Mouse (Mus musculus) 3134 (cell line): ENCODE measurements around the gene Fto.

Experiments
- DNase-seq: peaks from one replicate; pipeline ENCODE4 v3.0.0-alpha.2; 2011; ENCODE audit warnings: low spot score; ENCODE audit not compliant: insufficient read length; ENCODE audit errors: extremely low read depth

The Fto gene

DNA sequence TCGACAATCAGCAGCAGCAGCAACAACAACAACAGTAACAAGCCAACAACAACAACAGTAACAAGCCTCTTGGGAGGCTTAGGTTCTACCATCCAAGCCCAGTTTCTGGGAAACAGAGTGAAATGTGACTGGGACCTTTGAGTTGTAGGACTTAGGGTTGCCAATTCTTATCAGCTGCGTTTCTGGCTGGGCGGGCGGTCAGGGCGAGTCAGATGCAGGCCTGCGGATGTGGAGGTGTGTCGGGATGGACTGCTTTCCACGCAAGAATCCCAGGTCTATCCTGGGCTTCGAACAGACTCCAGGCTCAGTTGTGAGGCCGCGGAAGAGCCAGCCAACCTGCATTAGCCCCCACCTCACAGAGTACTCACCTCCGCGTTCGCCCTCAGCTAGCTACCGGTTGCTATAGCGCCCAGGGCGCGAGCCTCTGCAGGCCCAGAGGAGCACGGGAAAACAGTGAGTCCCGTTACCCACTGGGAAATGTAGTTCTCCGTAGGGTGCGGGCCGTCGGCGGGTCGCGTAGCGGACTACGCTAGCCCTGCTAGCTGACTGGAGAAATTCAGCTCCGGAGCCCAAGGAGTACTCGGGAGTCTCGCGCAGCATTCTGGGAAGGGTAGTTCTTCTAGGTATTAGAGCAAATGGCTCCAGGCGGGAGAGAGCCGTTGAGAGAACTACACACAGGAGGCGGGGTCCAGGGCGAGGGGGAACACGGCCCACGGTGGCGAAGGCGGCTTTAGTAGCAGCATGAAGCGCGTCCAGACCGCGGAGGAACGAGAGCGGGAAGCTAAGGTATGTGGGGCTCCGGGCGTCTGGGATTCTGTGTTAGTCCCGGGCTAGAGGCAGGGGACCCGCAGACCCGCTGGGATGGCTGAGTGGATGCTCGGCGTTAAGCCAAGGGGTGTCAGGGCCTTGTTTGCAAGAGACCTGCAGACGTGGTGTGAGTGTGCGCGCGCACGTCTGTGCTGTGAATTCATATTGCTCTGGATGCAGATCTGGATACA is at the start of gene Fto, which contains the start of gene Rpgrip1l:
Gene Fto (plus strand): TSS at position 691 of the 998 bp plus-strand sequence.
Gene Rpgrip1l (minus strand): TSS at position 428 of the 998 bp plus-strand sequence.
- peak; percentile 99 for DNase-seq

DNA sequence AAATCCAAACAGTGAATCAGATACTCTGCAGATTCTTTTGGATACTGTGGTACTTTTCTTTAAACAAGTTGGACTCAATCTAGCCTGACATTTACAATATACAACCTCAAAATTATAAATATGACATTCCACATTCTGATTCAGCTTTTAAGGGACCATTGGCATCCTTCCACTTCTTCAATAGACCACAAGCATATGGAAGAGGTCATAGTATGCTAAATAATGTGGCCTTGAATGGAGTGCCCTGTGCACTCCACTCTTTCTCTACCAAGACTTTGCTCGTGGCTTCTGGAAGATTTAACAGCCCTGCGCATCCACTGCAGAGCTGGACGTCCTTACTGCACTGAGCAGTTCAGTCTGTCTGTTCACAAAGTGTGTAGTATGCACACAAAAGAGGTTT is 49.4 kb upstream of the Fto start:
- no peak for DNase-seq

DNA sequence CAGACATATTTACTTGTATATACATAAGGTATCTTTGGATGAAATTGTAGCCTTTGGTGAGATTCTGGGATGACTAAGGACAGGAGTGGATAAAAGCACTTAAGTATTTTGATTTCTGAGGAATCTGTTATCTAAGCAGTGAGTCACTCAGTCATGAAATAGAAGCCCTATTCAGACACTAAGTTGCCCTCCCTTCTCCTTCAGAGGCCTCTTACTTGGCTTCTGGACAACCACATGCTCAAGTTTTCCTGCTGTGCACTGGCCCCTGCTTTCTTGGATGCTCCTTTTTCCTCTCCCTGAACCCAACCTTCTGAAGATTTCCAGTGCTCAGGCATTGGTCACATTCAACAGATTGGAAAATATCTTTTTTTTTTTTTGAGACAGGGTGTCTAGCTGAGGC is 48.8 kb upstream of the Fto start:
- no peak for DNase-seq

DNA sequence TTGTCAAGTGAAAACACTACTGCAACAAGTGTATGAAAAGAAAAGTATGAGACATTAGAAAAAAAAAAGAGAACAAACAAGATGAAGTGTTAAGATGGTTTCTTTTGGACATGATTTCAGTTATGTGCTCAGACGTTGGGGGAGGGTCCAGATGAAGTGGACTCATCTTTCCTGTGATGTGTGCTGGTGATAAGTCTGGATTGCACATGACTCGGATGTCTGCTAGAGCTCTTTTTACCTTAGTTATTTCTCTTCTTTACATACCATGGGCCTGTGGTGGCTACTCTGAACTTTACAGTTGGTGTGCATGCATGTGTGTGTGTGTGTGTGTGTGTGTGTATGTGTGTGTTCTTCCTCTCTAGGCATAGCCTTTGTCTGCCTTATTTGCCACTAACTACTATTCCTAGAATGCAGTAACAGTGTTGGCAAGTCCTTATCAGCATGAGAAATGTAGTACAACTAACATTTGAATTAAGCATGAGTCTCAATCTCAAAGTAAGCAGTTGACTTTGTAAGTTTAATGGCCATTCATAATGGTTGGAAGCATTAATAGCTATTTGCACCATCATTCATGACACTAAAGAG is 43.9 kb upstream of the Fto start:
- DNase-seq, result no peak

DNA sequence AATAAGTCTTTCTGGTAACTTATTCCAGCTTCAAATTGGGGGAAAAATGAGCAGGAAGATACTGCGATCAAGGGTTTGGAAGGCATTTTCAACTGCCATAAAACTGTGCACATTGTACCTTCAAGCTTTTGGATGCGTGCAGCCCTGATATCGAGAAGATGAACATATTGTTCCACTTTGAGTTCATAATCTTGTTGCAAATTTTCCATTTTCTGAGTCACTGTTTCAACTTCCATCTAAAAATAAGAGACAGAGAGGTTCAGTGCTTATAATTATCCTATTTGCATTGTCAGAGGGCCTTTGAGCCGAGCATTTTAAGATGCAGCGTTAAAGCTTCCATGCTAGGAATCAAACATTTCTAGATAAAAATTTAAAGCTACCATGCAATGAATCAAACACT is 39.8 kb upstream of the Fto start:
- DNase-seq, result no peak

DNA sequence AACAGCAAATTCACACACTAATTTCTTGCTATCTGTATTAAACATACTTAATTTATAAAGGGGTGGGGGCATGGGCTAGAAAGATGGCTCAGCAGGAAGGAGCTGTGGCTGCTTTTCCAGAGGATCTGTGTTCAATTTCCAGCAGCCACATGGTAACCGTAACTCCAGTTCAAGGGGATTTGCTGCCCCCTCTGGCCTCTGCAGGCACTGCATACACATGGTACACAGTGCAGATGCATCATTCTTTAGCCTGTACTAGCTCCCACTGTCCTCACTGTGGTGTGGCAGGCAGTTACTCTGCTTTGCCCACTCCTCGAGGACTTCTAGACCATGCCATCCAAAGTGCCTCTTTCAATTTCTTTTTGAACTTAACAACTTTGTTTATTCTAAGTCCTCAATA is 37.0 kb upstream of the Fto start:
- DNase-seq, result no peak

DNA sequence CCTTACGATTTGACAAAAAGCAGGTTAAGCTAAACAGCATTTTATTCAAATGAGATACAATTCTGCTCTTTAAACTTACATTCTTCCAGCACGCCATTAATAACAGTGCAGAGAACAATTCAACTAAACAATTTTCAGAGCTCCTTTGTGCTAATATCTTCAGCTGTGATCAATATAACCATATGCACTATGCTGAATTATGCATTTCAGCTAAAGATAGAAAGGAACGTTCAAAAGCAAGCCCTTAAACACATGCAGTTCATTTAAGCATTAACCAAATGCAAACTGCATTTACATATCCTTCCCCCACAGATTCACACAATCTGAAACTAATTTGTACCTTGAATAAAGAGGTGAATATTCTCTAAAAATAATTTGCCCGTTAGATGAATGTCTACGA is 35.3 kb upstream of the Fto start:
- DNase-seq, result no peak

DNA sequence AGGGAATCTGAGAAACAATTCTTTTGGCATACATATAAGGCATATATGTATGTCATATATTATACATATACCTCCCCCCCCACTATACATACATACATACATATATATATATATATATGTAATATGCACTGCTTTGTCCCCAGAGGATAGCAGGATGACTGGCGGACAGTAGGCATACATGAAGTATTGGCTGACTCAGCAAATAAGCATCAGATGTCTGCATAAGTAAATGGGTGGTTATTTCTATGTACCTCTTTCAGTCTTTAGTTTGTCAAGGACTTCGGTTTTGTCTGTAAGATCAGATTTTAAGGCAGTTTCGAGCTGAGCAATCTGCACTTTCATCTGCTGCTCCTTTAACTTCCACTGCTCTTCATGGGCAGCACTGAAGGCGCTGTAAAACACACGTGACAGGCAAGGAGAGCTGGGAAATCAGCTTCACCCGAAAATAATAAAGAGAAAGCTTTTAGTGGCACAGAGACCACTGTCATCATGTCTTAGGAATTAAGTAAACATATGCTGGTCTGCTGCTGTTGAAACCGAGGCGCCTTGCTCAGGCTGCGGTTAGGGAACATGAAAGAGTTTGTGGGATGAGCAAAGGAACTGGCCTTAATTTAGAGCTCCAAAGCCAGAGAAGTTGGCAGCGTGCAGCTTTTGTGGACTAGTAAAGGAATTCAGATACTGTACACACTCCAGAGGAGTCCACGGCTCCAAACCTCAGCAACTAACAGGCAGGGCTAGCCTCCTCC is 32.7 kb upstream of the Fto start:
- DNase-seq, result peak; percentile 51

DNA sequence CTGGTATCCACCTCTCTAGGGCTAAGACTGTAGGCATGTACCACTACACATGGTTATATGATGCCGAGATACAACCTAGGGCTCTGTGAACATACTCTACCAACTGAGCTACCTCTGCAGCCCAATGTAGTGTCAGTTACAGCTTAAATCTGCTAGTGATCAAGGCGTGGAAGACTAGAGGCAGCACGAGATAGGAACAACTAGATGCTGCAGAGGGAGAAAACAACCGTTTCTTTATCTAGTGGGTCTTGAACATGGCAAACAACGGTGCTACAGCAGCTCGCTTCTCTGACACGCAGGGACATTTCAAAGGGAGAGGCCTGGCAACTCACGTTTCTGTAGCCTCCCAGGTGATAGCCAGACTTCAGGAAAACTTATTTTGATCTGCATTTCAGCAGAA is 31.8 kb upstream of the Fto start:
- DNase-seq, result no peak

DNA sequence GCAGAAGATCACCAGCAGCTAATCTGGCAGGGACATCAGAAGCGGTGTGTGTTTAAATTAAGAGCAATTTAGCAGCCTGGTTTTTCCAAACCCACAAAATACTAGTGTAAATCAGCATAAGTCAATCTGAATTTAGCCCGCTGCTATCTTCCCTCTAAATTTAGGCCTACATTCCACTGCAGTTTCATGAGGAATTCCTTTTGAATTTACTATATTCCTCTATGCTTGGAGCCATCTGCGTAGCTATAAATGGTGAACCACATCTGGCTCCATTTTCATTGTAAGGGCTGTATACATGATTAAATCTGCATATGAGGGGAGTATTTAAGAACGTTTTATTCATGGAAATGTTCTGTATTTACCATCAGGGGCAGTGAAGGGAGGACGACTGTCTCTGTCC is 30.7 kb upstream of the Fto start:
- DNase-seq, result no peak

DNA sequence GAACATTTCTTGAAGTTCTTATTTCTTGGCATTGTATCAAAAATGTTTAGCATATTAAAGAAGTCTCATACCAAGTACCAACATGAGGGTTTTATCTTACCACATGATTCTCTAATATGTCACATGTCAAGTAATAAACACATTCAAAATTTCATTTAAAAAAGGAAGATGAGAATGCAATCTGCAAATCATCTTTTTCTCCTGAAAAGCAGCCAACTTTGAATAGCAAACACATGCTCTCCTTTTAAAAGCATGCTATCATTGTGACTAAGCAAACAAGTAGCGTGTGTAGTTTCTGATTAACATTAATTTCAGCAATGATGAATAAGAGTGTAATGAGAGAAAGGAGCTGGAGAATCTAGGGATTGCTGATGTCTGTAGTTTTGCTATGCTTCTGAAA is 29.5 kb upstream of the Fto start:
- DNase-seq, result no peak

DNA sequence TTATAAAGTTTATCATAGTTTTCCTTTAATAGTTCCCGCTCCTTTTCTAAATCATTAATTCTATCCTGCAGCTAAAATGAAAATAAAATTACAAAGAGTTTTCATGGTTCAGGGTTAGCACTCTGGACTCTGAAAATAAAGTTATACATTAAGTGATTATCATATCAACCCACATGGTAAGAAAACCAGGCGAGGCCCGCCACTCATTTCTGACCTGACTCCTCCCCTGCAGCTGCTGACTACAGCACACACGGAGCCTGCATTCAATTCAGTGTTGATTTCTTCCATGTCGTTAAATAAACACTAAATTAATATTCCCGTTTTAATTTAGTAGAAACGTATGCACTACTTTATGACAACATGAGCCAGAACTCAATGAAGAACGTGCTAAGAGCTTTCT is 27.1 kb upstream of the Fto start:
- no peak for DNase-seq

DNA sequence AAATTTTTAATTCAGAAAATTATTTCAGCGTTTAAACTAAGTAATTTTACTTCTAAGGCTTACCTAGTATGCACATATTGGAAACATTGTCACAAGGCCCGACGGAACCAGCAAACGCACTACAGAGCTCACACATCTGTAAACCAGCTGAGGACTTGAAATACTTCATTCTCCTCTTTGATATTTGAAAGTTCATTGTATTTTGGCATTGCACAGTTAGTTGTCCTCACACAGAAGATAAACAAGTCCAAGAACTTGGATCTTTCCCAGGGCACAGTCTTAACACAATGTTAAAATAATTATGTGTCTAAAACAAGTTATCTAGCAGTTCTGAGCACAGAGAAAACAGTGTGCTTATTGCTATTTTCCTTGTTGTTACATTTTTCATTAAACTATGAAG is 22.7 kb upstream of the Fto start:
- DNase-seq, result no peak

DNA sequence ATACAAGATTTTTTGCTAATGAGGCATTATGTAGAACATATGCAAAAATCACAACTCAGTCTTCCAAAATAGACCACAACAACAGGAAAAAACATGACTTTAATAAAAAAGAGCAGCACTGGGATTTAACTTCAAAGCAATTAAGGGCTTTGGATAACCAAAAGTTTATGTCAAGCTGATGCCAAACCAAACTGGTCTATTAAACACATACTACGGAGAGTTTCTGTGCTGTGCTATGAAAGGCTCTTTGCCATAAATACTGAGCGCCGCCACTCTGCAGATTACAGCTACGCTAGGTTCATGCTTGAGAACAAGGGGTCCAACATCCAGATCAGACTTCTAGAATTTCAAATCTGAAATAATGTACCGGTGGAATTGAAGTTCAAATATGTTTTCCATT is 17.5 kb upstream of the Fto start:
- DNase-seq, result no peak

DNA sequence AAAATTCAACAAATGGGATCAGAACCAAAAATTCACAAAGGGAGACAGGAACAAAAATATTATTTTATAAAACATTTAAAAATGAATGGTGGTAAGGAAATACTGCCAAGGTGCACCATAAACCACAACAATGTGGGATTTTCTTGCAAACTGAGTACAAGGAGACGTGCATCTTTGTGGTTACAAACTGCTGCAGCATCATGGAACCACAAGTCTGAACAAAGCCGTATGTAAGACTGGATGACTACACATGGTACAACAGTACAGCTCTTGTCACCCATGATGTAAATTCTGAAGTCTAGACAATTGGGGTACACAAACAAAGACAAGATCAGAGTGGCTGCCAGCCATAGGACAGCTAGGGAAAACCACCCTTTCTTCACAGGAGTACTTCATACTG is 14.7 kb upstream of the Fto start:
- no peak for DNase-seq

DNA sequence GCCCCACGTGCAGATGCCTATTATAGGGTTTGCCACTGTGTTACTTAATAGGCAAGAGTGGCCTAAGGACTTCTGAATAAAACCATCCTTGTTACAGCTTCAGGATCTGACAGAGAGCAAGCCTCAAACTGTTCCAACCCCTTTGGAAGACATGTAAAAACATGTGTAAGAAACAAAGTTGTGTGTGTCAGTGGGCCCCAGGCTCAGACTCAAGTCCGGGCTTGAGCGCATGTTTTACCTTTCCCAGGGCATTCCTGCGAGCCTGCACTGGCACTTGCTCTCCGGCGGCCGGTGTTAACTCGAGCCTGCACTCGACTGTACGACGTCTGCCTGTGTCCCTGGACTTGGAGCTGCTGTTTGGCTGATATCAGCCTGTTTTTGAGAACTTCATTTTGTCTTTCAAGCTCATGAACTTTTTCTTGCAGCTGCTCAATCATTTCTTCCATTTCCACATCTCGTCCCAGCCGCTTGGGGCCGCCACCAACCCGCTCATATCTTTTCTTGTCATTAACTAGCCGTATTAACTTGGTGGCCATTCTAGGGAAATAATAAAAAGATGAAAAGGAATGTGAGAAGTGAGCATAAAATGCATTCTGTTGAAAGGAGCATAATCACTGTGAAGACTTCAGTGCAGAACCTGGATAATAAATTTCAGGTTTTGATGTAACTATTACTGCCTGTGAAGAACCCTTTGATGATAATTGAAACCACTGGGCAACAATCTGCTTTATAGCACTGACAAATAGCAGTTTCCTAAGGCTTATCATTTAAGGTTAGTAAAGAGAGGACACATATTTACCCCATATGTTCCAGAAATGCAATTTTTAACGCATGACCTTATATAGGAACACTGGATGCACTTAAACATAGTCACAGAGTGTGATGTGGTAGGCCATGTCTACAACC is 8.6 kb upstream of the Fto start:
- DNase-seq, result no peak

DNA sequence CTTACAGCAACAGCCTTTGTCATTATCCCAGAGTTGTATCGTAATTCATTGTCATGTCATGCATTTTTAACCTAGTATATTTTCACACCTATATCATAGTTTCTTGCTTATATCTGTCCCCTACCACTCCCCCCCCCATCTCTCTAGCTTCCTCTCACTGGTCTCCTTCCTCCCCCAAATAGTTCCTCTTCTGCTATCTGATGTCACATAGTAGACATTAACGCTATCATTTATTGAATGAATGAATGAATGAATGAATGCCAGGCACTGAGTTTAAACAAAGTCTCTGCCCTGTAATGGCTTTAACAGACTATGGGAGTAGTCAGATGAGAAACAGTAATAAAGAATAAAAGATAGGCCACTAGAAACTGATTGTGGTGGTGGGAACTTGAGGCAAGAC is 983 bp upstream of the Fto start:
- DNase-seq, result no peak

DNA sequence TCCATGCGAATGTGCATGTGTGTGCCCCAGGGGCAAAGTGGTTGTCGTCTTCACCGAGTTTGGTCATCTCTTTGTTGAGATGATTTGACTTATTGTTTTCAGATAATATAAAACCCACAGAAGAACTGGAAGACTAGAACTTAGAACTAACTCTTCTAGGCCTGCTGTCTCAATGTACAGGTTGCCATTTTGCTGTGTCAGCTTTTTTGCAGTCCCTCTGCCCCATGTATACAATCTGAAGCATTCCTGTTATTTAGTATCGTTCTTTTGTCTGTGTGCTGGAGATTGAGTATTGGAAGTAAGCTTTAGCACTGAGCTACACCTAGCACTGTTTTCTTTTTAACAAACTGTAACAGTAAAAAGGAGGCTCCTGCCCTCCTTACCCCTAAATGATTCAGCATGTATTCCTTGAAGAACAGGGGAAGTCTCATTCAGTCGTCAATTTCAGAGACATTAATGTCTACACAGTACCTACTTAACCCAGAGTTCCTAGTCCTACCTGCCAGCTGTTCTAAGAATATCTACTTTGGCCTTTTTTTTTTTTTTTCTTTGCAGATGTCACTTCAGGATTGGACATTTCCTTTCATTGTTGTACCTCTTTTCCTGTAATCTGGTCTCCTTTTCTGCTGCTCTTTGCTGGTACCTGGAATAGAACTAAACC is 4.4 kb downstream of the Fto start:
- no peak for DNase-seq

DNA sequence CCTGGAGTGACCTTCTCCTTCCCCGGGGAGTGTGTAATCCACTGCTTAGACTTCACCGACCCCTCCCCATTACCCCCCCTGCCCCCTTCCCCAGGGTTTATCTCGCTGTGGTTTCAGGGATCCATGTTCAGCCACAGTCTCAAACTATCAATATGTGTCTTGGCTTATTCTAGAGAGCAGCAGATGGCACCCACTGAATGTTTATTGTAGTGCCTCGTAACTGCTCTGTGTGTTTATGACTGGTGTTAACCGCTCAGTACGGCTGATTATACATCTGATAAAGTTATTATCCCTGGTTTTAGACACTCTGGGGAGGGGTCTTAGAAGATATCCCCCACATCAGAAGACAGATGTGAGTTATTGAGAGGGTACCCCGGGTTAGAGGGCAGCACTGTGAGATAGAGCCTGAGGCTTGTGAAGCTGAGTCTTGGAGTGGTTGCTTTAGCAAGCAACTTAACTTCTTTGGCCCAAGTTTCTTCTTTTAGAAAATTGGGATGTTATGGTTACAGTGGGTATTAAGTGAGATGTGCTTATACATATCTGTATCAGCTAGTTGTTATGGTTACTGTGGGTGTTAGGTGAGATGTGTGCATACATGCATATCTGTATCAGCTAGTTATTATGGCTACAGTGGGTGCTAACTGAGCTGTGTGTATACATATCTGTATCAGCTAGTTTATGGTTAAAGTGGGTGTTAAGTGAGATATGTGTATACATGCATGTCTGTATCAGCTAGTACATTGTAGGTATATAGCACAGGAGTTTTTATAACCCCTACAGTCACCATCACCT is 5.8 kb downstream of the Fto start:
- DNase-seq, result no peak
